Mouse (Mus musculus): ENCODE measurements at regions not wholly inside any gene's neighbourhood (a gene's known extent, or its start where the extent isn't known, plus 50 kb on each side); places are given as distances from the start of the nearest gene placed in this dataset.

DNA sequence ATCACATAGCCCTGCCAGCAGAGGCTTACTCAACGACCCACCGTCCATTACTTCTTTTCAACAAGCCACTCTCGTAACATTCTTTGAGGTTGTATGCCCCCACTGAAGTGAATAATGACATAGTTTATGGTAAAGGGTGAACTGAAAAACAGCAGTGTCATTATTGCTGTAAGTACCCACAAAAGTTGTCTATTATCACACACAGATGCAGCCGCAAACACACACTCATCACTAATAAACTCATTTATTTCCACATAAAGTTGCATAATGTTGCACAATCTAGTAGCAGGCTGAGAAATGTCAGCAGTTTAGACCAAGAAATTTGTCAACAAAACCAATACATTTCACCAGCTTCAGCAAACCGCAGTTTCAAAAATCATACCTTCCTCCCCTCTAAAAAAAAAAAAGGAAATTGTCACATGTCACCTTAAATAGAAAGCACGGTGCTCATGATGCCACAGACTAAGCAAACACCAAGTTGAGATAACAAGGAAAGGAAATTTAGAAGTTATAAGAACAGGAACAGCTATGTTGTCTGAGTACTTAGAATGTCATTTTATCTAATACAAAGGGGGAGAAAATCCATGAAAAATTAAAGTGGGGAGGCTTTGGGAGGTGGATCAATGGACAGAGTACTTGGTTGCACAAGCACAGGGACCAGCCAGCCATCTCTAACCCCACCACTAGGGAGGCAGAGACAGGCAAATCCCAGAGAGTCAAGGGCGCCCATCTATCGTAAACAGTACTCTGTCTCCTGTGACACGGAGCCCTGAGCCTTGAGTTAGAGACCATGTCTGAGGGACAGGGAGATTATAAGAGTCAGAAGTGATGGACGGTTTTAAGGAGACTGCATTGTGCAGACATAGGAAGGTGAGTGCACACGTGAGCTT, 195.9 kb downstream of the Hlx start:
- no peak for DNase-seq (ENCODE audit: low spot score)

- DNase-seq (ENCODE audit: low spot score): no peak
Observed at GRCm38 (mm10) chr1:184535691-184536090, 196.7 kb downstream of the Hlx start.

DNA sequence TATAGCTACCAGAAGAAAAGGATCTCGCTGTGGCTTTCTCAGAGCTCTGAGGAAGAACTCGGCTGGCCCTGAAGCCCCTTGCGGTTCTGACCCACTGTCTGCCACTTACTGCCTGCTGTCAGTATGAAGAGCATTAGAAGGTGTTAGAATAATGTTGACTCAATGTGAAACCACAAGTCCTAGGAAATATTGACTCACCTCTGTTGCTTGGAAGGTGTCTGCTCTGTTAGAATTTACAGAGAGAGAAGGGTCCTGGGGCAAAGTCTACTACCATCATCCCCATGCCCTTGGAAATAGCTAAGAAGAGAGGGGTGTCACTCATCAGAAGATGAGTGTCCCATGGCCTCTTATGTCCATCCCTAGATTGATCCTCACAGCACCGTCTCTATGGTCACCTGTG, 197.9 kb downstream of the Hlx start:
- no peak for DNase-seq (ENCODE audit: low spot score)

DNA sequence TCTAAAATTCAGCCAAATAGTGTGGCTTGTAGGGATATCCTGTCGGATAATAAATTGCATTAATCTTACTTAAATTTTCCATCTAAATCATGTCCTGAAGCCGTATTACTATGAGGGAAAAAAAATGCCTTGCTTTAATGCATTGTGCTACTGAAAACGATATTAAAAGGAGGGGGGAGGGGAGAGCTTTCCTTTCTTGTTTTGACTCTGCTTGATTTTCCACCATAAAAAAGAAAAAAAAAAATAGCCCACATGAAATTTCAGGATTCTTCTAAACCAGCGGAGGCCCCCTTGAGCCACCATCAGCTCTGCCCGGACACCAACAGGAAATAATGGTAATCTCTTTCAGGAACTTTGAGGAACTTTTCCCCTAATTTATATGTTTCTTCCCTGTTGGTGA, 198.5 kb downstream of the Hlx start:
- DNase-seq (ENCODE audit: low spot score): no peak

DNA sequence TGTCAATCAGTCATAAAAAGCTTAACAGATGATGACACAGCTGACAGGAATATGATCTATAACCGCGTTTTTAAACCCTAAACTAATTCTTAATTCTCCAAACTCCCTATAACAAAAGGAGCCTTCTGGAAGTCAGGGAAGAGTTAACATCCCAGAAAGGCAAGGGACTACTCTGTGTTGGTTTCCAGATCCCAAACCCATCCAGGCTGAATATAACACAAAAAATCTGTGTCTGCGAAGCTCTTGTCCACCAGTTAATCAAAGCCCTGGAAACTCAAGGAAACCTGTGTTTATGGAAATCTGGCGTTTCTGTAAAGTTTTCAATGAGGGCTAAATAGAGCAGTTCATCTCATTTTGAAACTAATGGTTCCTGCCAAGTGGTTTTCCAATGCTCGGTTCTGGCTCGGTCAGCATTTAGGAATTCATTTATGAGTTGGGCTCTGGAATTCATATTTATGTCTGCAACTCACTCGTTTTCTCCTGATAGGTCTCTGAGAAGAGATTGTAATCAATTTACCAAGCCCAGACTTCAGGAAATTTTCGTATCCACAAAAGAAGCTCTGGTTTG, 199.8 kb downstream of the Hlx start:
- DNase-seq (ENCODE audit: low spot score): no peak

GRCm38 (mm10) chr1:184530606-184531320, 201.7 kb downstream of the Hlx start:
- no peak for DNase-seq (ENCODE audit: low spot score)

- DNase-seq (ENCODE audit: low spot score): no peak
Observed at GRCm38 (mm10) chr1:184525740-184526139, 206.7 kb downstream of the Hlx start.

- peak; percentile 77 for DNase-seq (ENCODE audit: low spot score)
Observed at GRCm38 (mm10) chr1:184519551-184519950, 212.9 kb downstream of the Hlx start.

- no peak for DNase-seq (ENCODE audit: low spot score)
Observed at GRCm38 (mm10) chr1:184504663-184505062, 227.8 kb downstream of the Hlx start.

DNA sequence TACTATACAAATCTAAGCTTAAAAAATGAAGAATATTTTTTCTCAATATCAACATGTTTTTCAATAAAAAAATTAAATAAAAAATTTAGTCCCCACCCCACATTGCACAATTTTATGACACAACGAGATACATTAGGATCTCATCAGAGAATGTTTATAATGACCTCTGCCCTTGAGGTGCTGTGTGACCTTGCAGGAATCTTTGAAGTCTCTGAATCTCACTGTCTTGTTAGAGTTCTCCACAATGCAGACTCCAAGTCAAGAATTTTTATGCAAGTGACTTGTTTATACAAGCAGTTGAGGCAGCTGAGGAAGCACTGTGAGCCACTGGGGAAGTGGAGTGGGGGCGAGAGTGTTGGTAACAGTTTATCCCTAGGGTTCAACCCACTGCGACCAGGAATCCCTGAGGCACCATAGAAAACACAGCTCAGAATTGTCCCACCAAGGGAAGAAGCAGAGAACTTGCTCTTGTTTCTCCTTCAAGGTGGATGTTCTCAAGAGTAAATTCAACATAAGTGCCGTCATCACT, 228.5 kb downstream of the Hlx start:
- no peak for DNase-seq (ENCODE audit: low spot score)

GRCm38 (mm10) chr1:184500702-184501101, 231.7 kb downstream of the Hlx start:
- DNase-seq (ENCODE audit: low spot score): no peak

DNA sequence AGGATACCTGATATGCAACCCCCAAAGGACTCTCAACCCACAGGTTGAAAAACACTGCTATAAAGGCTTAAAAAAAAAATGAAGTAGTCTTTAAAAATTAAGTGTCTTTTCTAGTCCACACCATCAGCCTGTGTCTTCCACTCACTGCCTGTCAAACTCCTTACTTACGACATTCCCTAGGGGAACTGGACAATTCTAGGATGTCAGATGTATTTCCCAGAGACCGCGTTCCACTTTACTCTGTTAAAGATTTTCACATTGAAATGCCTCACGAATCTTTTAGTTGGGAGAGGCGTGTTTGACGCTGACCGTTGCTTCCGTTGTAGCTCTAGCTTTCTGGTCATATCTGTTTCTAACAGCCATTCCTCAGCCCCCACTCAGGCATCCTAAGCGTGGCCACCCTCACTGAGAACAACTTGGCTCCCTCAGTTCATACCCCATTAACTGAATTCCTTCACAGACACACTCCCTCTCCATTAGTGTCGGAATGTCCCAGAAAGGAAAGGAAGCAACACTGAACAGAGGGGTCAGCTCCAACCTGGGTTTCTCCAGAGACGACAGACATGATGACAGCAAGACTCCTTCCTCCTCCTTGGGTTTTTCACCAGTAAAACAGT, 233.4 kb downstream of the Hlx start:
- no peak for DNase-seq (ENCODE audit: low spot score)

GRCm38 (mm10) chr1:184497007-184497406, 235.4 kb downstream of the Hlx start:
- DNase-seq (ENCODE audit: low spot score): no peak

GRCm38 (mm10) chr1:184493811-184494210, 238.6 kb downstream of the Hlx start:
- DNase-seq (ENCODE audit: low spot score): no peak

DNA sequence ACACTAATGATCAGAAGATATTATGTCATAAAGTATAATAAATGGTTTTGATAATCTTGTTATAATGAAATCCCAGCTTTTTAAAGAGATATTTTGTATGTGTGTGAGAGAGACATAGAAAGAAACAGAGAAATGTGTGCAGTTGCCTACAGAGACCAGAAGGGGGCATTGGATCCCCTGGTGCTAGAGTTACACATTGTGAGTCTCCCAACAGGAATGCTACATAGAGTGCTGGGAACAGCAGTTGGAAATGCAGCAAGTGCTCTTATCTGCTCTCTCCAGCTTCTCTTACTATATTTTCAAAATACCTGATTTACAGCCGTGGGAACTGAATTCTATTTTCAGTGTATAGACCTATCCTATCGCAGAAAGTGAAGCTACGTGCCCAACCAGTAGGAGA, 240.3 kb downstream of the Hlx start:
- no peak for DNase-seq (ENCODE audit: low spot score)

DNA sequence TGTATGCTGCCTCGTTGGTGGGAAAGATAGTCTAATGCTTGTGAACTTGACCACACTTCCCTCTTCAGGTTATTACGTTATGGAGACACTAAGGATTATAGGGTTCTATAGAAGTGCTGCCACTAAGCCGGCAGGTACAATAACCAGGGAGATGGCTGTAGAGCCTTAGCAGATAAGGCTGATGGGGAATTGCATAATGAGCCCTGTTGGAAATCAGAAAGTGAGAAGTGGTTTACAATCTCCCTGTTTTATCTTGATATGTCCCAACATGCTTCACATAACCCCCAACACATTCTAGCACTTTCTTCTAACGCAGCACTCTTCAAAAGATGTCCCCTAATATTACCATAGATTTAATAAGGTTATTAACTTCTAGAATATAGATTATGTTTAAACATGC, 241.2 kb downstream of the Hlx start:
- no peak for DNase-seq (ENCODE audit: low spot score)

GRCm38 (mm10) chr1:184487409-184487808, 245.0 kb downstream of the Hlx start:
- DNase-seq (ENCODE audit: low spot score): no peak

DNA sequence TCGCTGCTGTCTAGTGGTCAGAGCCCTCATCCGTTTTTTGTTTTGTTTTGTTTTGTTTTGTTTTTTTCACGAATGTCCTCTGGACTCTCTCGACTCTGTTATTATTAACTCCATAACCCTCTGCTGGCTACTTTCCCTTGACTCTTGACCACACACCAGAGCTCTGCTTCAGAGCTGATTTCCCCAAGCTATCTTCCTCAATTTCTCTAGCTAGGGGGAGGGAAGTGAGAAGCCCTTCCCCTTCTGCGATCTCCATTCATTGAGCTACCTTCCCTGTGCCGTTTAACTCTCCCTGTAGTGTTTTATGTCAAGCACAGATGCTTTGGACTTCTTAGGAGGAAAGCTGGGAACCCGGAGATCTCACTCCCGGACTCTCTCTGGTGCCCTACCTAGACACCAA, 247.6 kb downstream of the Hlx start:
- DNase-seq (ENCODE audit: low spot score): no peak

DNA sequence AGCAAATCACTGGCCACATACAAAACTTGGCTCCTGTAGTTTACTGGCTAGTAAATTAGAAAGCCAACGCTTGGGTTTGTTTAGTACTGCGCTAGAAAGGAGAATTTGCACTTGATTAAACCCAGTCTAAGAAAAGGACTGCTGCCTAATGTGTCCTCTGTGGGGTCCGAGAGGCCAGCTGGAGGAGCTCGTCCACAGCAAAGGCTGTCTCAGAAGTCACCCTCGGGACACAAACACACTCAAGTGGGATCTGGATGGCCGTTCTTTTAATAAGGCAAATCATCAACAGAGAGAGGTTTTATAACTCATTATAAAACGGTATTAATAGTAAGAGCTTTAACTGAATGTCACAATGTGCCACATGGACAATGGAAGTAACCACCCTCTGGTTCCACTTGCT, 249.0 kb downstream of the Hlx start:
- no peak for DNase-seq (ENCODE audit: low spot score)

- DNase-seq (ENCODE audit: low spot score): peak; percentile 71
Observed at GRCm38 (mm10) chr1:184482026-184482425, 250.4 kb downstream of the Hlx start.

GRCm38 (mm10) chr1:184480571-184481220, 251.7 kb downstream of the Hlx start:
- DNase-seq (ENCODE audit: low spot score): no peak

DNA sequence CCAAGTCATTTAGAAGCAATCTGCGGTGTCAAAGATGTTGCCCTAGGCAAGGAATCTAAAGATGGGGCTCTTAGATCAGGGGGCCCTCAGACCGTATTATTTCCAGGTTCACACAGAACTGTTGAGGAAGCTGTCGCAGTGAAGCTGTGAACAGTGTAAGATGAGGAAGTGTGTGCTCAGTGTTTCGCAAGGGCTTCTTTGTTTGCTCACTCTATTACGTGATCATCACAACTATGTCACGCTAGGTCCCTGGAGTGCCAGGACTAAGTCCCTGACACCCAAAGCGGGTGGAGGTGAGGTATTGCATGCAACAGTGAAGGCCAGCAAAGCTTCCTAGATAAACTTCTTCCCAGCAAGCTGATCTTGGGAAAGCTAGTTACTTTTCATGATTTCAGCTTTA, 254.4 kb downstream of the Hlx start:
- DNase-seq (ENCODE audit: low spot score): no peak
